Mouse (Mus musculus): ENCODE results near the gene Opcml. TPM values are rescaled to one million over a fixed set of nuclear protein-coding genes. Genes with fewer than 3 reads are reported as not detected.

Opcml gene
- polyA plus RNA-seq, 1 experiment, result not detected

- Histone ChIP-seq H3K36me3 (ENCODE audit: control insufficient read depth, insufficient read depth, low read length, poor library complexity, severe bottlenecking) (no peaks in the 10 kb centered on the region), H3K4me1 (ENCODE audit: control insufficient read depth, insufficient read depth, low read length) (no peaks in the 10 kb centered on the region), H3K4me3 (ENCODE audit: low read depth, low read length) (no peak overlapping the region), H3K9me3 (replicated peaks; ENCODE audit: control insufficient read depth, insufficient read depth, low read length, poor library complexity, severe bottlenecking) (no peaks in the 10 kb centered on the region), H3K27me3 (ENCODE audit: control insufficient read depth, insufficient read depth, low read length, poor library complexity, severe bottlenecking) (no peaks in the 10 kb centered on the region), H3K9ac (ENCODE audit: low read depth, poor library complexity, severe bottlenecking) (no peak overlapping the region), H3K27ac (ENCODE audit: insufficient read depth, low read length) (no peak overlapping the region)
- no peak for TF ChIP-seq EP300 (IDR thresholded peaks at IDR 0.05; ENCODE audit: insufficient read depth, low read depth, low read length)
- no peak for TF ChIP-seq POLR2A (IDR thresholded peaks at IDR 0.05; ENCODE audit: insufficient read depth, low read length)
- TF ChIP-seq CTCF (IDR thresholded peaks at IDR 0.05; ENCODE audit: low read depth, low read length), result no peak
Observed at GRCm38 (mm10) chr9:28238450-28238849, 447.9 kb downstream of the Opcml start.

- Histone ChIP-seq H3K27me3 (ENCODE audit: control insufficient read depth, insufficient read depth, low read length, poor library complexity, severe bottlenecking) (no peaks in the 10 kb centered on the region; the same call in 1 of the 2 replicates), H3K9me3 (replicated peaks; ENCODE audit: control insufficient read depth, insufficient read depth, low read length, poor library complexity, severe bottlenecking) (no peaks in the 10 kb centered on the region), H3K4me3 (ENCODE audit: low read depth, low read length) (no peak overlapping the region), H3K27ac (ENCODE audit: insufficient read depth, low read length) (no peak overlapping the region), H3K9ac (ENCODE audit: low read depth, poor library complexity, severe bottlenecking) (no peak overlapping the region), H3K4me1 (ENCODE audit: control insufficient read depth, insufficient read depth, low read length) (no peaks in the 10 kb centered on the region), H3K36me3 (ENCODE audit: control insufficient read depth, insufficient read depth, low read length, poor library complexity, severe bottlenecking) (no peaks in the 10 kb centered on the region)
- TF ChIP-seq CTCF (IDR thresholded peaks at IDR 0.05; ENCODE audit: low read depth, low read length) (no peak), POLR2A (IDR thresholded peaks at IDR 0.05; ENCODE audit: insufficient read depth, low read length) (no peak), EP300 (IDR thresholded peaks at IDR 0.05; ENCODE audit: insufficient read depth, low read depth, low read length) (no peak)
Observed at GRCm38 (mm10) chr9:28247742-28248503, 457.3 kb downstream of the Opcml start.

- Histone ChIP-seq H3K36me3 (ENCODE audit: control insufficient read depth, insufficient read depth, low read length, poor library complexity, severe bottlenecking) (no peaks in the 10 kb centered on the region), H3K27ac (ENCODE audit: insufficient read depth, low read length) (no peak overlapping the region), H3K27me3 (ENCODE audit: control insufficient read depth, insufficient read depth, low read length, poor library complexity, severe bottlenecking) (no peaks in the 10 kb centered on the region), H3K4me1 (ENCODE audit: control insufficient read depth, insufficient read depth, low read length) (no peaks in the 10 kb centered on the region), H3K9ac (ENCODE audit: low read depth, poor library complexity, severe bottlenecking) (no peak overlapping the region), H3K4me3 (ENCODE audit: low read depth, low read length) (no peak overlapping the region), H3K9me3 (replicated peaks; ENCODE audit: control insufficient read depth, insufficient read depth, low read length, poor library complexity, severe bottlenecking) (no peaks in the 10 kb centered on the region)
- TF ChIP-seq EP300 (IDR thresholded peaks at IDR 0.05; ENCODE audit: insufficient read depth, low read depth, low read length), result no peak
- no peak for TF ChIP-seq POLR2A (IDR thresholded peaks at IDR 0.05; ENCODE audit: insufficient read depth, low read length)
- TF ChIP-seq CTCF (IDR thresholded peaks at IDR 0.05; ENCODE audit: low read depth, low read length), result no peak
Observed at GRCm38 (mm10) chr9:28251341-28251740, 460.8 kb downstream of the Opcml start.

- Histone ChIP-seq H3K9me3 (replicated peaks; ENCODE audit: control insufficient read depth, insufficient read depth, low read length, poor library complexity, severe bottlenecking) (no peaks in the 10 kb centered on the region), H3K27me3 (ENCODE audit: control insufficient read depth, insufficient read depth, low read length, poor library complexity, severe bottlenecking) (no peaks in the 10 kb centered on the region), H3K36me3 (ENCODE audit: control insufficient read depth, insufficient read depth, low read length, poor library complexity, severe bottlenecking) (no peaks in the 10 kb centered on the region), H3K4me3 (ENCODE audit: low read depth, low read length) (no peak overlapping the region), H3K9ac (ENCODE audit: low read depth, poor library complexity, severe bottlenecking) (no peak overlapping the region), H3K27ac (ENCODE audit: insufficient read depth, low read length) (no peak overlapping the region), H3K4me1 (ENCODE audit: control insufficient read depth, insufficient read depth, low read length) (no peaks in the 10 kb centered on the region)
- TF ChIP-seq CTCF (IDR thresholded peaks at IDR 0.05; ENCODE audit: low read depth, low read length) (no peak), EP300 (IDR thresholded peaks at IDR 0.05; ENCODE audit: insufficient read depth, low read depth, low read length) (no peak), POLR2A (IDR thresholded peaks at IDR 0.05; ENCODE audit: insufficient read depth, low read length) (no peak)
Observed at GRCm38 (mm10) chr9:28255128-28255904, 464.7 kb downstream of the Opcml start.

GRCm38 (mm10) chr9:28255905-28256268 lies 465.3 kb downstream of the Opcml start:
- Histone ChIP-seq H3K4me1 (ENCODE audit: control insufficient read depth, insufficient read depth, low read length) (no peaks in the 10 kb centered on the region), H3K4me3 (ENCODE audit: low read depth, low read length) (no peak overlapping the region), H3K36me3 (ENCODE audit: control insufficient read depth, insufficient read depth, low read length, poor library complexity, severe bottlenecking) (no peaks in the 10 kb centered on the region), H3K27ac (ENCODE audit: insufficient read depth, low read length) (no peak overlapping the region), H3K9me3 (replicated peaks; ENCODE audit: control insufficient read depth, insufficient read depth, low read length, poor library complexity, severe bottlenecking) (no peaks in the 10 kb centered on the region), H3K27me3 (ENCODE audit: control insufficient read depth, insufficient read depth, low read length, poor library complexity, severe bottlenecking) (no peaks in the 10 kb centered on the region), H3K9ac (ENCODE audit: low read depth, poor library complexity, severe bottlenecking) (no peak overlapping the region)
- no peak for TF ChIP-seq EP300 (IDR thresholded peaks at IDR 0.05; ENCODE audit: insufficient read depth, low read depth, low read length)
- TF ChIP-seq CTCF (IDR thresholded peaks at IDR 0.05; ENCODE audit: low read depth, low read length), result no peak
- TF ChIP-seq POLR2A (IDR thresholded peaks at IDR 0.05; ENCODE audit: insufficient read depth, low read length), result no peak

All from ES-Bruce4 (cell line).